Mouse (Mus musculus) stomach, postnatal 0 days (tissue): Measurements from ENCODE around the gene Fam3c.

Source experiments
- CTCF ChIP-seq: IDR thresholded peaks from 2 replicates; pipeline ENCODE4 v1.5.1; 2016; ENCODE audit warnings: antibody characterized with exemption, low read depth, mild to moderate bottlenecking, moderate library complexity
- EP300 ChIP-seq: optimal IDR thresholded peaks from 2 replicates; pipeline ENCODE3; 2016; ENCODE audit warnings: antibody characterized with exemption

- TF ChIP-seq CTCF (no peak), EP300 (no peak)
These were observed 11.6 kb downstream of the Fam3c start for GRCm38 (mm10) chr6:22344443-22344842.
